Mouse (Mus musculus) liver, embryonic 12.5 days (tissue): ENCODE measurements around the gene Gxylt2. TPM values are rescaled to one million over a fixed set of nuclear protein-coding genes. Genes with fewer than 3 reads are reported as not detected.

Source experiments
- ATAC-seq: fragments of 200-750 bp; cut with Nextera tagmentation; 2 replicates; pipeline ENCODE4 v1.8.0; 2017; ENCODE audit warnings: moderate number of reproducible peaks, mild to moderate bottlenecking, moderate library complexity
- H3K27ac ChIP-seq: fragments of 300-500 bp; sonication (generic); 2 replicates; pipeline ENCODE4 v1.5.1; 2016; ENCODE audit warnings: mild to moderate bottlenecking
- H3K27me3 ChIP-seq: fragments of 300-500 bp; sonication (generic); replicated peaks from 2 replicates; pipeline ENCODE4 v1.6.1; 2016; ENCODE audit warnings: mild to moderate bottlenecking, moderate library complexity
- H3K36me3 ChIP-seq: fragments of 300-500 bp; sonication (generic); 2 replicates; pipeline ENCODE4 v1.6.1; 2016; ENCODE audit warnings: mild to moderate bottlenecking, moderate library complexity
- H3K4me1 ChIP-seq: fragments of 300-500 bp; sonication (generic); 2 replicates; pipeline ENCODE4 v1.6.1; 2016
- H3K4me2 ChIP-seq: fragments of 300-500 bp; sonication (generic); 2 replicates; pipeline ENCODE4 v1.6.1; 2016; ENCODE audit warnings: mild to moderate bottlenecking, moderate library complexity
- H3K4me3 ChIP-seq: fragments of 300-500 bp; sonication (generic); 2 replicates; pipeline ENCODE4 v1.5.1; 2016; ENCODE audit warnings: mild to moderate bottlenecking, moderate library complexity
- H3K9ac ChIP-seq: fragments of 300-500 bp; sonication (generic); 2 replicates; pipeline ENCODE4 v1.6.1; 2016; ENCODE audit warnings: mild to moderate bottlenecking, moderate library complexity
- H3K9me3 ChIP-seq: fragments of 300-500 bp; sonication (generic); replicated peaks from 2 replicates; pipeline ENCODE4 v1.6.1; 2016; ENCODE audit warnings: mild to moderate bottlenecking, moderate library complexity
- WGBS: fragments of 180-500 bp; shearing (Covaris S2); methylation state at CpG from one replicate; pipeline ENCODE4 v1.1.7; 2016; ENCODE audit not compliant: insufficient replicate concordance; 5-methylcytosine and 5-hydroxymethylcytosine counted together
- polyA plus RNA-seq: library from polyadenylated mRNA; unstranded; fragments of >200 nt; fragmentation: Nextera tagmentation; extraction: Ambion mirVana; gene quantifications from 2 replicates; pipeline ENCODE4 v1.2.1, GENCODE M21; 2016

Gxylt2 gene
- polyA plus RNA-seq, 1 experiment from 2014 or later, result 0.37 TPM

- Histone ChIP-seq H3K36me3 (no peaks in the 10 kb centered on the region), H3K27ac (no peak overlapping the region), H3K27me3 (0 out of 2 replicates have a peak, but pooled peaks cover 4% of the 10 kb centered on the region), H3K4me2 (no peak overlapping the region), H3K9me3 (no peaks in the 10 kb centered on the region), H3K9ac (no peak overlapping the region), H3K4me3 (no peak overlapping the region), H3K4me1 (no peaks in the 10 kb centered on the region)
- 53% methylated on average over 8 of the region's 8 CpGs for WGBS
- ATAC-seq, result no peak
These were observed 12.3 kb downstream of the Gxylt2 start for GRCm38 (mm10) chr6:100716817-100717216.

- Histone ChIP-seq H3K36me3 (no peaks in the 10 kb centered on the region), H3K27me3 (0 out of 2 replicates have a peak, but pooled peaks cover 4% of the 10 kb centered on the region)
- no peak for ATAC-seq
These were observed 15.6 kb downstream of the Gxylt2 start for GRCm38 (mm10) chr6:100720098-100720501.

GRCm38 (mm10) chr6:100720882-100721721 lies 16.6 kb downstream of the Gxylt2 start:
- WGBS, result 16% methylated on average over 17 of the region's 17 CpGs
- Histone ChIP-seq H3K9ac (no peak overlapping the region), H3K4me1 (no peaks in the 10 kb centered on the region), H3K36me3 (no peaks in the 10 kb centered on the region), H3K27me3 (0 out of 2 replicates have a peak, but pooled peaks cover 4% of the 10 kb centered on the region), H3K4me2 (no peak overlapping the region), H3K9me3 (no peaks in the 10 kb centered on the region), H3K27ac (no peak overlapping the region), H3K4me3 (no peak overlapping the region)
- ATAC-seq, result no peak

More at GRCm38 (mm10) chr6:100720098-100720501, 15.6 kb downstream of the Gxylt2 start:
- Histone ChIP-seq H3K4me2 (no peak overlapping the region), H3K9ac (no peak overlapping the region), H3K4me3 (no peak overlapping the region), H3K9me3 (no peaks in the 10 kb centered on the region), H3K27ac (no peak overlapping the region), H3K4me1 (no peaks in the 10 kb centered on the region)
- 48% methylated on average over 6 of the region's 6 CpGs for WGBS

- Histone ChIP-seq H3K4me3 (no peak overlapping the region), H3K9ac (no peak overlapping the region), H3K27ac (no peak overlapping the region), H3K27me3 (no peaks in the 10 kb centered on the region), H3K4me1 (no peaks in the 10 kb centered on the region), H3K36me3 (no peaks in the 10 kb centered on the region), H3K4me2 (no peak overlapping the region), H3K9me3 (no peaks in the 10 kb centered on the region)
- WGBS, result 57% methylated on average over 9 of the region's 9 CpGs
- ATAC-seq, result no peak
These were observed 27.5 kb downstream of the Gxylt2 start for GRCm38 (mm10) chr6:100731996-100732375.

- Histone ChIP-seq H3K4me3 (no peak overlapping the region), H3K4me2 (no peak overlapping the region), H3K36me3 (no peaks in the 10 kb centered on the region), H3K9ac (no peak overlapping the region), H3K27me3 (no peaks in the 10 kb centered on the region), H3K27ac (no peak overlapping the region), H3K4me1 (no peaks in the 10 kb centered on the region), H3K9me3 (no peaks in the 10 kb centered on the region)
- no peak for ATAC-seq
- WGBS, result 68% methylated on average over 12 of the region's 12 CpGs
These were observed 28.0 kb downstream of the Gxylt2 start for GRCm38 (mm10) chr6:100732376-100733021.

GRCm38 (mm10) chr6:100733218-100733617 lies 28.7 kb downstream of the Gxylt2 start:
- Histone ChIP-seq H3K36me3 (no peaks in the 10 kb centered on the region), H3K27ac (no peak overlapping the region), H3K4me2 (no peak overlapping the region), H3K4me1 (no peaks in the 10 kb centered on the region), H3K9me3 (no peaks in the 10 kb centered on the region), H3K9ac (no peak overlapping the region), H3K27me3 (no peaks in the 10 kb centered on the region), H3K4me3 (no peak overlapping the region)
- ATAC-seq, result no peak
- WGBS, result 76% methylated on average over 10 of the region's 10 CpGs

- Histone ChIP-seq H3K9ac (no peak overlapping the region), H3K4me3 (no peak overlapping the region), H3K4me2 (no peak overlapping the region), H3K9me3 (no peaks in the 10 kb centered on the region), H3K4me1 (no peaks in the 10 kb centered on the region), H3K36me3 (no peaks in the 10 kb centered on the region), H3K27me3 (no peaks in the 10 kb centered on the region), H3K27ac (no peak overlapping the region)
- 76% methylated on average over 6 of the region's 6 CpGs for WGBS
- no peak for ATAC-seq
These were observed 29.8 kb downstream of the Gxylt2 start for GRCm38 (mm10) chr6:100734321-100734720.

GRCm38 (mm10) chr6:100758431-100759208 lies 54.1 kb downstream of the Gxylt2 start:
- WGBS, result 63% methylated on average over 4 of the region's 4 CpGs
- no peak overlapping the region for H3K27ac ChIP-seq
- no peaks in the 10 kb centered on the region for H3K36me3 ChIP-seq
- no peaks in the 10 kb centered on the region for H3K4me1 ChIP-seq
- no peak overlapping the region for H3K4me3 ChIP-seq
- H3K4me2 ChIP-seq, result no peak overlapping the region
- no peaks in the 10 kb centered on the region for H3K27me3 ChIP-seq
- H3K9me3 ChIP-seq, result no peaks in the 10 kb centered on the region
- H3K9ac ChIP-seq, result no peak overlapping the region
- ATAC-seq, result no peak

- Histone ChIP-seq H3K4me2 (no peak overlapping the region), H3K4me3 (no peak overlapping the region), H3K27ac (no peak overlapping the region), H3K9me3 (no peaks in the 10 kb centered on the region), H3K36me3 (no peaks in the 10 kb centered on the region), H3K9ac (no peak overlapping the region), H3K4me1 (no peaks in the 10 kb centered on the region), H3K27me3 (no peaks in the 10 kb centered on the region)
- ATAC-seq, result no peak
- 66% methylated on average over 4 of the region's 4 CpGs for WGBS
These were observed 63.2 kb downstream of the Gxylt2 start for GRCm38 (mm10) chr6:100767756-100768155.

- no peak overlapping the region for H3K4me2 ChIP-seq
- H3K9ac ChIP-seq, result no peak overlapping the region
- 0 out of 2 replicates have a peak, but pooled peaks cover 2% of the 10 kb centered on the region for H3K4me1 ChIP-seq
- no peak overlapping the region for H3K4me3 ChIP-seq
- H3K27ac ChIP-seq, result no peak overlapping the region
- H3K27me3 ChIP-seq, result no peaks in the 10 kb centered on the region
- no peaks in the 10 kb centered on the region for H3K9me3 ChIP-seq
- WGBS, result 67% methylated on average over 15 of the region's 15 CpGs
- no peaks in the 10 kb centered on the region for H3K36me3 ChIP-seq
- ATAC-seq, result no peak
These were observed 71.5 kb downstream of the Gxylt2 start for GRCm38 (mm10) chr6:100775923-100776505.

GRCm38 (mm10) chr6:100778595-100778994 lies 74.1 kb downstream of the Gxylt2 start:
- WGBS, result 61% methylated on average over 5 of the region's 5 CpGs
- no peak for ATAC-seq
- no peak overlapping the region for H3K27ac ChIP-seq
- no peaks in the 10 kb centered on the region for H3K36me3 ChIP-seq
- H3K4me1 ChIP-seq, result 0 out of 2 replicates have a peak, but pooled peaks cover 2% of the 10 kb centered on the region
- no peak overlapping the region for H3K4me2 ChIP-seq
- H3K27me3 ChIP-seq, result no peaks in the 10 kb centered on the region
- H3K9ac ChIP-seq, result no peak overlapping the region
- no peak overlapping the region for H3K4me3 ChIP-seq
- H3K9me3 ChIP-seq, result no peaks in the 10 kb centered on the region
